Mouse (Mus musculus): ENCODE results near the gene Gbgt1.

Gbgt1 gene

GRCm38 (mm10) chr2:28529856-28530255 lies 33.2 kb downstream of the Gbgt1 start:
- no peak for DNase-seq (ENCODE audit: low read depth)

DNA sequence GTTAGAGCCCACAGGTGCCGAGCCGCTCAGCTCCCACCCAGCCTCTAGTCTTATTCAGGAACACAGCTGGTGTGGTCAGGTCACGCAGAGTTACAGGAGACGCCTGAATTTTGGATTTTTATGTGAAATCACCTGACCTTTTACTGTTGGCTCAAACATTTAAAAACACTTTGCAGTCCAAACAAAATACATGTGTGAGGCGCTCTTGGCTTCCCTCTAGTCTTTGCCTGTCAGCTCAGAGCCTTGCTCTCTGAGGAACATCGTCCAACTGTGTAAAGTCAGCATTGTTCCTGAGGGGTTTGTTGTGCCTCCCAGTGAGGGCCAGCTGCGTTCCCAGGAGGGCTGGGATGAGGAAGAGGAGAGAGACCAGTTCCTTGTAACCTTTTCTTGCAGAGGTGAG lies 33.6 kb downstream of the Gbgt1 start:
- DNase-seq (ENCODE audit: low read depth) = no peak

- peak; percentile 47 for DNase-seq (ENCODE audit: low read depth)
Observed at GRCm38 (mm10) chr2:28532938-28533771, 36.5 kb downstream of the Gbgt1 start.

DNA sequence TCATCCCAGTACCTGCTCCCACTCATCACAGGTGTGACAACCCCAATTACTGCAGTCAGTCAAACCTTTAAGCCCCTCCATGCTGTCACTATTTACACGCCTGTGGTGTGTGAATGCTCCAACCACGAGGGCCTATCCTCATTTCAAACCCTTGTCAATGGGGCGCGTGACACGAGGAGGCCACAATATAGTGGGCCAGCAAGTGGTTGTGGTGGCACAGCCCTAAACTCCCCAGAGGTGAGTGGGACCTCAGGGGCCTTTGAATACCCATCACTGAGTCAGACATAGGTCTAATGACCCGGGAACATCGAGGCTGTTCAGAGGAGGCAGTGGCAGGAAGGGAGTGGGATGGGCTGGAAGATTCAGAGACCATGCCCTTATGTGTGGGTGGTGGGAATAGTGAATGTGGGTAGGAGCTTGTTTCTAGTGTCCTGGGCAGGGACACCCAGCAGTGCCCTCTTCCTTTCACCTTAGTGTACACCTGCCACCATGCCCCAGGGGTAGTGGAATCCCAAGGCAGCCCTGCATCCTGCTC lies 37.3 kb downstream of the Gbgt1 start:
- DNase-seq (ENCODE audit: low read depth) = no peak

DNA sequence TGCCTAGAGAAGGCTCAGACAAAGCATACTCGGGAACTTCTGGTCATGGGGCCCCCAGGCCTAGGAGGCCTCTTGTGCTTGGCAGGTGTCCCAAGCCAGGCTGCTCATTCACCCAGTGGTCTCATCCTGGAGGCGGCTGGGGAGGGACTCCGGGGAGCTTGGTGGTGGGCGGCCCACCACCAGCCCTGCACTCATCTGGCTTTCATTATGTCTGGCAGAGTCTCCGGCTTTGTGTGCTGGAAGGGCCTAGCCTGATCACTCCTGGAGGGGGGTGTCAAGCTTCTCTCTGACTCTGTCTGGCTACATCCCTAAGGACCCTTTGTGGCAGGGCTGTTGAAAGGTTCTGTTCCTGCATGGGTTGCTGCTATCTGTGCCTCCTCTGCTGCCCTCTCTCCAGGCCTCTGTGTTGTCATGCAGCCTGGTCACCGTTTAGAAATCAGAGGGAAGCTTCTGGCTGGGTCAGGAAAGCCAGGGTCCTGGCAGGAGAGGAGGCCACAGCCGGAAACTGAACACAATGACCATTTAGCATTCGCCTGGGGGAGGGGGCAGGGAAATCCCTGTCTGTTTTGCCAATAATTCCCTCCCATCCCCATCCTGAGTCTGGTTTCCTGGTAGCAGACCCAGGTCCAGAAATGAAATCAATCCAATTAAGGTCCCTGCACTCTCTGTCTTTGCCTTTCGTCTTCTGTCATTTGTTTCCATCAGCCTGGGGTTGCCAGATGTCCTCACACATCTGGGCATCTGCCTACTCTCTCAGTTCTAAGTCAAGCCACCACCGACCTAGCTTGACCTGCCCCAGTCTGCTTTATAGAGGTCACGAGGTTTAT lies 38.0 kb downstream of the Gbgt1 start:
- DNase-seq (ENCODE audit: low read depth) = no peak

GRCm38 (mm10) chr2:28535263-28535540 lies 38.5 kb downstream of the Gbgt1 start:
- no peak for DNase-seq (ENCODE audit: low read depth)

GRCm38 (mm10) chr2:28535650-28536049 lies 39.0 kb downstream of the Gbgt1 start:
- no peak for DNase-seq (ENCODE audit: low read depth)

GRCm38 (mm10) chr2:28536166-28536565 lies 39.5 kb downstream of the Gbgt1 start:
- no peak for DNase-seq (ENCODE audit: low read depth)

GRCm38 (mm10) chr2:28536766-28537633 lies 40.3 kb downstream of the Gbgt1 start:
- DNase-seq (ENCODE audit: low read depth) = no peak

- no peak for DNase-seq (ENCODE audit: low read depth)
Observed at GRCm38 (mm10) chr2:28537634-28537920, 40.9 kb downstream of the Gbgt1 start.

GRCm38 (mm10) chr2:28537995-28538816 lies 41.5 kb downstream of the Gbgt1 start:
- DNase-seq (ENCODE audit: low read depth) = no peak

- DNase-seq (ENCODE audit: low read depth) = no peak
Observed at GRCm38 (mm10) chr2:28538817-28539128, 42.1 kb downstream of the Gbgt1 start.

GRCm38 (mm10) chr2:28539206-28539605 lies 42.5 kb downstream of the Gbgt1 start:
- DNase-seq (ENCODE audit: low read depth) = no peak

- DNase-seq (ENCODE audit: low read depth) = no peak
Observed at GRCm38 (mm10) chr2:28539949-28540348, 43.3 kb downstream of the Gbgt1 start.

DNA sequence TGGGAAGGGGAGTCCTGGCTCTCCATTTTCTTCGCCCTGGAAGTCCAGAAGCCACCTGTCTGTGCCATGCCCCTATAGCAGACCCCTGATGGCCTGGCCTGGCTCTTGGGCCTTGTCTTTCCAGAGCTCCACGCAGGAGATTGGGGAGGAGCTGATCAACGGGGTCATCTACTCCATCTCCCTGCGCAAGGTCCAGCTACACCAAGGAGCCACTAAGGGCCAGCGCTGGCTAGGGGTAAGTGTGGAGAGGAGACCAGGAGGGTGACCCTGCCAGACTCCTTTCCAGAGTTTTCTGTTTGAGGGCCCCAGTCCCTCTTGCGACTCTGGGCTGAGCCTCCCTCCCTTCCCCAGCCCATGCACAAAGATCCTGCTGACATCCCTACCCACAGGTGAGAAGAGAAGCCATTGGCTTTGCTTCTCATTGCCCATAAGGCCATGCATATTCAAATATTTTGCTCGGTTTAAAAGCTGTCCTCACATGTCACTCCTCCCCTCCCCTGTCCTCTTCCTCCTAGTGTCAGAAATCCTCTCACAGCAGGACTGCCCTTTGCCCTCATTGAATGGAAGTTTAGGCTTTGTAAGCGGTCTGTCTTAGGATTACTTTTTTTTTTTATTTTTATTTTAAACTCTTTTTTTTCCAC lies 44.0 kb downstream of the Gbgt1 start:
- DNase-seq (ENCODE audit: low read depth) = no peak

DNA sequence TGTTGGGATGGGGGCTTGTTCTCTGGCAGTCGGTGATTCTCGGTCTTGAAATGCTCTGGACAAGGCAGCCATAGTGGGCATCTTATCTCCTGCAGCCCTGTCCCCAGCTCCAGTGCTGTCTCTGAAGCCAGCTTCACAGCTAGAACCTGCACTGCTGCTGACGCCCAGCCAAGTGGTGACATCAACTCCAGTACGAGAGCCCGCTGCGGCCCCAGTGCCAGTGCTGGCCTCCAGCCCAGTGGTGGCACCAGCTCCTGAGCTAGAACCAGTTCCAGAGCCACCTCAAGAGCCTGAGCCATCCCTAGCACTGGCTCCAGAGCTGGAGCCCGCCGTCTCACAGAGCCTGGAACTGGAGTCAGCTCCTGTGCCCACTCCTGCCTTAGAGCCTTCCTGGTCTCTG lies 47.2 kb downstream of the Gbgt1 start:
- no peak for DNase-seq (ENCODE audit: low read depth)

- no peak for DNase-seq (ENCODE audit: low read depth)
Observed at GRCm38 (mm10) chr2:28545976-28546375, 49.3 kb downstream of the Gbgt1 start.

DNA sequence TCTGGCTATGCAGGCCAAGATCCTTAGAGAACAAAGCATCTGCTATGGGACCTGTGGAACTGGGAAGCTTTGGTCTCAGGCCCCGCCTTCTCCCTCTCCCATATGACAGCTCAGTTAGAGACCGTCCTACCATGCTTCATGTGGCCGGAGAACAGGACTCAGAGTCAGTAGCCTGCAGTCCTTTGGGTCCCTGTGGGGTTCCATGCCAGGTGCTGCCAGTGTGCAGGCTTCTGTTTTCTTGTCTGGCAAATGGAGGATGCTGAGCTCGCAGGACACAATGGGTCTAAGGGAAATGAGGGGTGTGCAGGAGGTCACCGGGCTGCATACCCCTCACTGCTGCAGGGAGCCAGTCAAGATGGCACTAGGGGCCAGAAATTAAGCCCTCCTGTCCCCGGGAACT lies 49.9 kb downstream of the Gbgt1 start:
- DNase-seq (ENCODE audit: low read depth) = no peak

DNA sequence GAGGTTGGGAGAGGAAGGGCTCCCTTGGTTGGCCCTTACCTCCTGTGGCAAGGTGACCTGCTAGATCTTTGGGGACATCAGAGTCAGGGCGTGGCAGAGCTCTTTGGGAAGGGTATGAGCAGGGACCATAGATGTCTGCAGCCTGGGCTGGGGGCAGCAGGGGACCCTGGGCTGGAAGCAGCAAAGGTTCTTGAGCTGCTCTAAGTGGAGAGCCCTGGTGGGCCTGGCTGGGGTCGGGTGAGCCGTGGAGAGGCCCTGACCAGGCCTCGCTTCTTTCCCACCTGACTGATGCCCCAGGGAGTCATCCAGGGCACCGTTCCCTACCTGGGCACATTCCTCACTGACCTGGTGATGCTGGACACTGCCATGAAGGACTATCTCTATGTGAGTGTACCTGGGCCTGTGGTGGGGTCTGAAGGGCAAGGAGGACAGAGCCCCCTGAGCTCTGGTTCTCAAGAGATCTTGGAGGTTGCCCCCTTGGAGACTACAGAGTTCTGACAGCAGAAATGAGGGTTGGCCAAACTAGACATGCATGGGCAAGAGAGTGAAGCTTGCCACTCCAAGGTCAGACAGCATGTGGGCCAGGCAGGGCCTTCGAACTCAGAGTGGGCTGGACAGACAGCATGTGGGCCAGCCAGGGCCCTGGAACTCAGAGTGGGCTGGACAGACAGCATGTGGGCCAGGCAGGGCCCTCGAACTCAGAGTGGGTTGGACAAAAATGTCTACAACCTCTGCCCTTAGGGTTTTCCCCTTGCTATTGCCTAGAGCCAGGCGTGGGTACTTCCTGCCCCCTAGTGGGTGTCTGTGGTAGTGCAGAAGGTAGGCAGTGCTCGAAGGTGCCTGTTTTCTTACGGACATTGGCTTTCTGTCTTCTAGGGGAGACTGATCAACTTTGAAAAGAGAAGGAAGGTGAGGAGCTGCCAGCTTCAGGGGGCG lies 50.8 kb downstream of the Gbgt1 start:
- DNase-seq (ENCODE audit: low read depth) = peak; percentile 69

GRCm38 (mm10) chr2:28549157-28549556 lies 52.5 kb downstream of the Gbgt1 start:
- DNase-seq (ENCODE audit: low read depth) = no peak

Measured in c-Kit-positive CD71-positive TER-119-negative erythroid progenitor cells, embryonic 14.5 days (primary cell).